Mouse (Mus musculus): ENCODE data around the gene Txndc5.

Txndc5 gene

GRCm38 (mm10) chr13:38463410-38463809, 65.2 kb downstream of the Txndc5 start:
- DNase-seq (ENCODE audit: extremely low spot score, low spot score) = no peak

GRCm38 (mm10) chr13:38451446-38451845, 77.2 kb downstream of the Txndc5 start:
- no peak for DNase-seq (ENCODE audit: extremely low spot score, low spot score)

Data from neural tube, embryonic 10.5 days (tissue).